Mouse (Mus musculus) large intestine, adult 2 months (tissue): Measurements from ENCODE around the gene Foxa2. TPM values are rescaled to one million over a fixed set of nuclear protein-coding genes. Genes with fewer than 3 reads are reported as not detected.

Experiments used
- DNase-seq: peaks from one replicate; pipeline ENCODE4 v3.0.0-alpha.2; 2012; ENCODE audit warnings: low read depth, low spot score
- WGBS: fragments of 180-500 bp; shearing (Covaris S2); methylation state at CpG from one replicate; pipeline ENCODE4 v1.1.7; 2018; 5-methylcytosine and 5-hydroxymethylcytosine counted together
- polyA plus RNA-seq: library from polyadenylated mRNA; depleted of rRNA; stranded (reverse); fragments of >200 nt; gene quantifications from 2 replicates; pipeline ENCODE4 v1.2.3, GENCODE M21; 2012; rRNA removed

Foxa2 gene
- 5.2 and 8.5 TPM in 2 replicates for polyA plus RNA-seq

DNA sequence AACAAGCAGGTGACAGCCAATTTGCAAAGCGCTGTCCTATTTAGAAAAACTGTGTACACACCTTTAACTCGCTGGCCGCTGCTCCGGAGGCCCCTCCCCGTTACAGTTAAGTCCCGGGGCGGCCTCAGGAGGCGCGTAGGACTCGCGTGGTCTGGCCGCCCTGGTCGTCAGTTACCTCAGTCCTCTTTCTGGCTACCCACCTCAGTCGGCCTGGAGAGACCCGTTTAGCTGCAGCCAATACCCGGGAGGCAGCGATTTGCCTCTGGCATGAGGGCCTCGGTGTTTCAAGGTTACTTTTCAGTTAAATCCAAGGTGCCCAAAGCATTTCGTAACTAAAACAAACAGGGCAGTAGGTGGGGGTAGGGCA lies at the start of gene Foxa2:
Foxa2 (minus strand) TSS at position 171 of the 367 bp plus-strand sequence.
- 3% methylated on average over 19 of the region's 19 CpGs for WGBS
- DNase-seq, result no peak

DNA sequence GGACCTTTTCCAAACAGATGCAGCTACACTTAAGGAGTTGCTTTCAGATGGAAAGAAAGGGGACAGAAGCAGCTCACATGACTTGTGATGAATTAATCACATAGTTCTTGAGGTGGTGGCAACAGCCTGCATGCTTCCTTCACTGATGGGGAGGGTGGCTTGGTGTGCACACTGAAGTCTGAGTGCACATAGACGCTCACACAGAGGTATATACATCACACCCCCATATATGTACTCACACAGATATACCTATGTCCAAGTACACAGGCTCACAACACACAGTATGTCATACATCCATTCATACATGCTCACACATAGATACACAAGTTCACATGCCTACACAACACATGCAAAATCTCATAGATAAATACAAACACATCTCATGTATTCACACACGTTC lies 45.3 kb upstream of the Foxa2 start:
- DNase-seq, result no peak
- 76% methylated on average over 2 of the region's 2 CpGs for WGBS

- no peak for DNase-seq
- 32% methylated on average over 6 of the region's 6 CpGs for WGBS
Measured at GRCm38 (mm10) chr2:148091657-148092056, 44.9 kb upstream of the Foxa2 start.

DNA sequence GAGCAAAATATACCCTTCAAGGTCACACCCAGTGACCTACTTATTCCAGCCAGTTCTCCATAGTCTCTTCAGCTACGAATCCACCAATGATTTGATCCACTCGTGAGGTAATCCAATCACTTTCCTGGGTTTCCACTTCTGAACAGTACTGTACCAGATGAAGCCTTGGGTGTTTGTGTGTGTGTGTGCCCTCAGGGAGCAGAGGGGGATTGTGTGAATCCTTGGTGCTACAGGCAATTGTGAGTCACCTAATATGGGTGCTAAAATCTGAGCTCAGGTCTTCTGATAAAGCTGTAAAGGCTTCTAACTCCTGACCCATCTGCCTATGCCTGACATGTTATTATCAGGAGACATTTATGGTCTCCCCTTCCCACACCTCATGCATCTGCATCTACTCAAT lies 43.3 kb upstream of the Foxa2 start:
- 83% methylated on average over 2 of the region's 2 CpGs for WGBS
- DNase-seq, result no peak

DNA sequence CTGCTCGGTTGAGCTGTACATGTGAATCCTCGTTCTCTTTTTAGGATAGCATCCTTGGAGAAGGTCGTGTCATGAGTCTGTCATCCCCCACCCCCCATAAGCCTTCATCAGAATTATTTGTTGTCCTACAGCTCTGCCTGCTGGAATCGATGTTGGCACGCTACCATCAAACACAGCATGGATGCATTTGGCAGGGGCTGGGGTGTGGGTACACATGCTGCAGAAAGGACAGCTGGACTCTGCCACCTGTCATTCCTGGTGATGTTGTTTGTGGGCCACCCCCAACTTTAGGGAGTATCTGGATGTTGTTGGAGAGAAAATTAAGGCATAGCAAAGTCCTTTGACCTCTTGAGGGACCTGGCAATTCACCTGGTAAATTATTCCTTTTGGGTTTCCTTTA lies 38.8 kb upstream of the Foxa2 start:
- 64% methylated on average over 5 of the region's 5 CpGs for WGBS
- DNase-seq, result no peak

- no peak for DNase-seq
- 51% methylated on average over 4 of the region's 4 CpGs for WGBS
Measured at GRCm38 (mm10) chr2:148085126-148085525, 38.4 kb upstream of the Foxa2 start.

DNA sequence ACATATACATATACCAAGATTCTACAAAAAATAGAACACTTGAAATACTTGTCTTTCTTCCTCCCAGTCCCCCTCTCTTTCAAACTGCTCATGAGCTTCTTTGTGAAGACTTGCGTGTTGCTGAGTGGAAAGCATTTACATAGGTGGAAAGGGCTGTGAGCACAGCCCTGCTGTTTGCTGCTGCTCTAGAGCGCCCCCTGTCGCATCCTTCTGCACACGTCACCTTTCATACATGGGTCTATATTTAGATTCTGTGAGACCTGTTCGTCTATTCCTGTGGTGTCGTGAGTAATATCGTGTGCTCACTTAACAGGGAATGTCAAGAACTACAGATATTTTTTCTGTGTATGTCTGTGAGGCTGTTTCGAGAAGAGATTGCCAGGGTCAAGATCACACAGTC lies 35.5 kb upstream of the Foxa2 start:
- WGBS, result 9% methylated on average over 8 of the region's 8 CpGs
- DNase-seq, result peak; percentile 38

DNA sequence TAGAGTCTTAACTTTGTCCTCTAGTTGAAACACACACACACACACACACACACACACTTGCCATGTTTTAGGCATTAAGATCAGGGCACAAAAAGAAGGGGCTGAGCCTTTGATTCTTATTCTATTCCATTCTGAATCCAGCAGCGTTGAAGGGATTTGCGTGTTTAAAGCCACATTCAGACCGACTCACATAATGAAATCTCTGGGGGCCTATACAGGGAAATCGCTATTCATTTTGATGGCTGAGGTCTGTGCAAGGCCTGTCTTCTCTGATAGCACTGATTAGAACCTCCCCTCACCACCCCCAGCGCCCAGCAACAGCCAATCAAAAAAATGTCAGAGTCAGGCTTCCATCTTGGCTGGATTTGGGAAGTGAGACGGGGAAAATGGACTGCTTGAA lies 13.9 kb upstream of the Foxa2 start:
- 75% methylated on average over 6 of the region's 6 CpGs for WGBS
- DNase-seq, result no peak

DNA sequence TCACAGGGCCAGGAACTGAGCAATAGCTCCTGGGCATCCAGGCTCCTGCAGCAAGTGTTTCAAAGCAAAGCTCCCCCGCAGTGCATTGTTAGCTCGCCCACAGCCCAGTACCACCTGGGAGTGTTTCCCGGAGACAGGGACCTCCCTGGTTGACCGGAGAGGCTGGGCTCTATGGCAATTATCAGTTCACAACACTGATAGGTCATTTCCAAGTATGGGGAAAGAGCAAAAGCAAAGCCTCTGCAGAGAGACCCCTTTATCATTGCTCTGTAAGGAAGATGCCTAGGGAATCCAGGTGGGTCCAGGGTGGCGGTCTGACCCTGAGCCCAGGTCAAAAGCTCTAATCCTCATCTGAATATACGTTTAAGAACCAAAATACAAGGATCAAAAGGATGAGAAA lies 6.6 kb upstream of the Foxa2 start:
- DNase-seq, result no peak
- 47% methylated on average over 6 of the region's 6 CpGs for WGBS

- WGBS, result 1% methylated on average over 41 of the region's 41 CpGs
- no peak for DNase-seq
Measured at GRCm38 (mm10) chr2:148048484-148049129, 1.8 kb upstream of the Foxa2 start.

GRCm38 (mm10) chr2:148047611-148048010 lies 842 bp upstream of the Foxa2 start:
- no peak for DNase-seq
- 49% methylated on average over 8 of the region's 8 CpGs for WGBS

- DNase-seq, result no peak
- WGBS, result under 1% methylated on average over 62 of the region's 65 CpGs
Measured at GRCm38 (mm10) chr2:148045937-148046798, 601 bp downstream of the Foxa2 start.

- 1% methylated on average over 25 of the region's 25 CpGs for WGBS
- no peak for DNase-seq
Measured at GRCm38 (mm10) chr2:148045543-148045936, 1.2 kb downstream of the Foxa2 start.

- under 1% methylated on average over 26 of the region's 26 CpGs for WGBS
- no peak for DNase-seq
Measured at GRCm38 (mm10) chr2:148044877-148045539, 1.8 kb downstream of the Foxa2 start.

DNA sequence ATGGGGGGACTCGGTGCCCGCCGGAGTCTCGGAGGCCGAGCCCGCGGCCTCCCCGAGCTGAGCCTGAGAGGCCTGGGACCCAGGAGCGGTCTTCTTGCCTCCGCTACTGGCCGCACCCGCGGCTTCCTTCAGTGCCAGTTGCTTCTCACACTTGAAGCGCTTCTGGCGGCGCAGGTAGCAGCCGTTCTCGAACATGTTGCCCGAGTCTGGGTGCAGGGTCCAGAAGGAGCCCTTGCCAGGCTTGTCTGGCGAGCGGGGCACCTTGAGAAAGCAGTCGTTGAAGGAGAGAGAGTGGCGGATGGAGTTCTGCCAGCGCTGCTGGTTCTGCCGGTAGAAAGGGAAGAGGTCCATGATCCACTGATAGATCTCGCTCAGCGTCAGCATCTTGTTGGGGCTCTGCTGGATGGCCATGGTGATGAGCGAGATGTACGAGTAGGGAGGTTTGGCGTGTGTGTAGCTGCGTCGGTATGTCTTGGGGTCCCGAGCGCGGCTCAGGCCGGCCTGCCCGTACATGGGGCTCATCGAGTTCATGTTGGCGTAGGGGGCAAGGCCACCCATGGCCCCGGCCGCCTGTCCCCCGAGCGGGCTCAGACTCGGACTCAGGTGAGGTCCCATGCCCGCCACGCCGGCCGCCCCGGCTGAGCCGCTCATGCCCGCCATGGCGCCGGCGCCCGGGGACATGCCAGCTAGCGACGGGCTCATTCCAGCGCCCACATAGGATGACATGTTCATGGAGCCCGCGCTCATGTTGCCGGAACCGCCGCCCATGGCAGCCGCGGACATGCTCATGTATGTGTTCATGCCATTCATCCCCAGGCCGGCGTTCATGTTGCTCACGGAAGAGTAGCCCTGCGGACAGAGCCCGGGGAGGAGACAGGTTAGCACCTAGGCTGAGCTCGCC lies 2.5 kb downstream of the Foxa2 start:
- no peak for DNase-seq
- 15% methylated on average over 71 of the region's 71 CpGs for WGBS

DNA sequence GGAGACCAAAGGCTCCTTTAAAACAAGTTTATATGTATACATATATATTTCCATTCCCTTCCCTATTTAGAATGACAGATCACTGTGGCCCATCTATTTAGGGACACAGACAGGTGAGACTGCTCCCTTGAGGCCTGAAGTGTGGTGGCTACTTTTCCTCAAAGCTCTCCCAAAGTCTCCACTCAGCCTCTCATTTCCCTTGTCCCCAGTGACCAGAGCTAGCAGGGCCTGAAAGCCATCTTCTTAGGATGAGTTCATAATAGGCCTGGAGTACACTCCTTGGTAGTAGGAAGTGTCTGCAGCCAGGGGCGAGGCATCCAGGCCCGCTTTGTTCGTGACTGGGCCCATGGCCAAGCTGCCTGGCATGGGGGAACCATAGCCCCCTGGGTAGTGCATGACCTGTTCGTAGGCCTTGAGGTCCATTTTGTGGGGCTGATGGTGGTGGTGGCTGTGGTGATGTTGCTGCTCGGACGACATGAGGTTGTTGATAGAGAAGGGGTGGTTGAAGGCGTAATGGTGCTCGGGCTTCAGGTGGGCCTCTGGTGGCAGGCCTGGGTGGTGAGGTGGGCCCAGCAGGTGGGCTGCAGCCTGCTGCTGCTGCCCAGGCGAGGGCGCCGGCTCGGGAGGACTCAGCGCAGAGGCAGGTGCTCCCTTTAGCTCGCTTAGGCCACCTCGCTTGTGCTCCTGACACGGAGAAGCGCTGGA lies 3.3 kb downstream of the Foxa2 start:
- no peak for DNase-seq
- WGBS, result 26% methylated on average over 17 of the region's 17 CpGs

DNA sequence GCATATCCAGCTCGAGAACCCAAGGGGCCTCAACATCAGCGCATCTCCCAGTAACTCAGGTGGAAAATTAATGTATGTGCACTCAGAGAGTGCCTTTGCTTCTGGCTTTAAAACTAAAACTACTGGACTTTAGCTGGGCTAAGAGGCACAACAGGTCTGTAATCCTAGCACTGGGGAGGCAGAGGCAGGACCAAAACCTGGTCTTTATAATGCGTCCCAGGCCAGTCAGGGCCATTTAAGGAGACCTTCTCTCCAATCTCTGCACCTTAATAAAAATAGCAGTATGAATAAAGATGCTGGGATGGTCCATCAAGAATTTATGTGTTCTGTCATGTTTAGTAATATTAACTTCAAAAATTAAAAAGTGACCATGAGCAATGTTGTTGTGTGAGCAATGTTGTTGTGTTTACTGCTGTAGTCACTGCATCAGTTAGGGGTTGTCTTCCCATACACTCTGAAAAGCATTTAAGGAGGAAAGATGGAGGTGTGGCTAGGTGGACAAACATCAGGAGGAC lies 4.6 kb downstream of the Foxa2 start:
- WGBS, result 61% methylated on average over 3 of the region's 3 CpGs
- no peak for DNase-seq

GRCm38 (mm10) chr2:148041381-148041780 lies 5.4 kb downstream of the Foxa2 start:
- DNase-seq, result no peak
- WGBS, result 67% methylated on average over 5 of the region's 5 CpGs
